Comparison of ENCODE assay signal across 24 mouse cellular contexts in genomic region chr7:71966015-71966414, GRCm38 (mm10).
A peak's percentile ranks its signal among the peaks of the same experiment; 100 is the strongest.
DNase-seq lines count a peak whose midpoint lies in the region; ATAC-seq and TF ChIP-seq lines count a peak whose summit lies in the region.
"Had no signal": no experiment of that assay in that cellular context is flagged by ENCODE, and none has a peak within 500 bp of the region (broad histone marks: within the 10 kb centered on the region; RNA-seq: fewer than 3 reads in every experiment).

No protein-coding gene starts in this region.

- H3K9me3 ChIP-seq in kidney, embryonic 15.5 days (replicated peaks), result no peaks in the 10 kb centered on the region
- H3K9me3 ChIP-seq in lung, embryonic 14.5 days (ENCODE audit: low read depth, low read length), result no peaks in the 10 kb centered on the region
- no peaks in the 10 kb centered on the region for H3K9me3 ChIP-seq in forebrain, postnatal 0 days (ENCODE audit: low read length)
- H3K9me3 ChIP-seq: embryonic facial prominence, embryonic 10.5 days; forebrain, embryonic 12.5 days; hindbrain, embryonic 15.5 days; intestine, embryonic 15.5 days; limb, embryonic 15.5 days; neural tube, embryonic 15.5 days had no signal

- no peaks in the 10 kb centered on the region for H3K27me3 ChIP-seq in kidney, embryonic 15.5 days
- H3K27me3 ChIP-seq in lung, embryonic 14.5 days (ENCODE audit: insufficient read depth, low read length), result no peaks in the 10 kb centered on the region
- H3K27me3 ChIP-seq in forebrain, postnatal 0 days (ENCODE audit: insufficient read depth, low read length), result no peaks in the 10 kb centered on the region
- H3K27me3 ChIP-seq: forebrain, embryonic 12.5 days; hindbrain, embryonic 15.5 days; intestine, embryonic 15.5 days; limb, embryonic 15.5 days; neural tube, embryonic 15.5 days had no signal

- TF ChIP-seq CTCF in lung, embryonic 14.5 days (IDR thresholded peaks at IDR 0.05; ENCODE audit: low read depth), result peak; percentile 47
- no peak for TF ChIP-seq CTCF in forebrain, postnatal 0 days (IDR thresholded peaks at IDR 0.05; ENCODE audit: low read depth)

- no peak overlapping the region for H3K4me3 ChIP-seq in kidney, embryonic 15.5 days (replicated peaks)
- H3K4me3 ChIP-seq in lung, embryonic 14.5 days (ENCODE audit: low read depth, low read length), result no peak overlapping the region
- no peak overlapping the region for H3K4me3 ChIP-seq in forebrain, postnatal 0 days (ENCODE audit: low read depth, low read length)
- H3K4me3 ChIP-seq: embryonic facial prominence, embryonic 10.5 days; forebrain, embryonic 12.5 days; hindbrain, embryonic 15.5 days; intestine, embryonic 15.5 days; limb, embryonic 15.5 days; neural tube, embryonic 15.5 days had no signal

- no peak overlapping the region for H3K9ac ChIP-seq in kidney, embryonic 15.5 days
- H3K9ac ChIP-seq in lung, embryonic 14.5 days, result no peak overlapping the region
- no peak overlapping the region for H3K9ac ChIP-seq in forebrain, postnatal 0 days
- H3K9ac ChIP-seq: forebrain, embryonic 12.5 days; hindbrain, embryonic 15.5 days; intestine, embryonic 15.5 days; limb, embryonic 15.5 days; neural tube, embryonic 15.5 days had no signal

- H3K4me1 ChIP-seq in kidney, embryonic 15.5 days, result peaks cover 4% of the 10 kb centered on the region; the same call in 1 of the 2 replicates
- no peaks in the 10 kb centered on the region for H3K4me1 ChIP-seq in lung, embryonic 14.5 days (ENCODE audit: insufficient read depth)
- H3K4me1 ChIP-seq in forebrain, postnatal 0 days (ENCODE audit: insufficient read depth), result peaks cover 4% of the 10 kb centered on the region
- H3K4me1 ChIP-seq: intestine, embryonic 15.5 days; limb, embryonic 15.5 days had no signal

- ATAC-seq in kidney, embryonic 15.5 days (replicated peaks; ENCODE audit: low FRiP score), result no peak
- ATAC-seq in lung, embryonic 14.5 days (ENCODE audit: insufficient read depth), result peak; percentile 71; the same call in 1 of the 2 replicates
- ATAC-seq in forebrain, postnatal 0 days, result no peak
- ATAC-seq: intestine, embryonic 15.5 days had no signal

- H3K36me3 ChIP-seq in kidney, embryonic 15.5 days, result no peaks in the 10 kb centered on the region
- H3K36me3 ChIP-seq in lung, embryonic 14.5 days (ENCODE audit: insufficient read depth), result no peaks in the 10 kb centered on the region
- no peaks in the 10 kb centered on the region for H3K36me3 ChIP-seq in forebrain, postnatal 0 days (ENCODE audit: insufficient read depth)
- H3K36me3 ChIP-seq: embryonic facial prominence, embryonic 10.5 days; forebrain, embryonic 12.5 days; G1E; hindbrain, embryonic 15.5 days; intestine, embryonic 15.5 days; limb, embryonic 15.5 days; neural tube, embryonic 15.5 days had no signal

- peak; percentile 7 for DNase-seq in adrenal gland, postnatal 14 days
- no peak for DNase-seq in adrenal gland, adult (ENCODE audit: inconsistent age in 2 of 2, low spot score in 1 of 2)
- DNase-seq in kidney, postnatal 25 days, result peak; percentile 10 to 40
- DNase-seq in lung, embryonic 14.5 days, result peak; percentile 59
- no peak for DNase-seq in lung, postnatal 25 days (ENCODE audit: low spot score)
- peak; percentile 28 for DNase-seq in lung, postnatal 10 days
- DNase-seq in forebrain, postnatal 0 days, result no peak
- DNase-seq: cerebellum, adult 18-20 months; cerebellum, postnatal 36 days; gastrocnemius, postnatal 14 days; heart, adult 18-20 months; heart, postnatal 4 days; midbrain, embryonic 14.5 days; right cerebral cortex, postnatal 14 days; spleen, adult 18-20 months; thymus, adult 2 months had no signal

- H3K4me2 ChIP-seq in kidney, embryonic 15.5 days, result no peak overlapping the region
- H3K4me2 ChIP-seq in lung, embryonic 14.5 days, result no peak overlapping the region
- no peak overlapping the region for H3K4me2 ChIP-seq in forebrain, postnatal 0 days (ENCODE audit: low read depth)
- H3K4me2 ChIP-seq: forebrain, embryonic 12.5 days; hindbrain, embryonic 15.5 days; intestine, embryonic 15.5 days; limb, embryonic 15.5 days; neural tube, embryonic 15.5 days had no signal

- H3K27ac ChIP-seq in kidney, embryonic 15.5 days, result no peak overlapping the region
- no peak overlapping the region for H3K27ac ChIP-seq in lung, embryonic 14.5 days (ENCODE audit: low read depth)
- no peak overlapping the region for H3K27ac ChIP-seq in forebrain, postnatal 0 days (ENCODE audit: low read depth, low read length)
- H3K27ac ChIP-seq: embryonic facial prominence, embryonic 10.5 days; forebrain, embryonic 12.5 days; hindbrain, embryonic 15.5 days; intestine, embryonic 15.5 days; limb, embryonic 15.5 days; neural tube, embryonic 15.5 days had no signal

- 75% methylated on average over 4 of the region's 4 CpGs for whole genome bisulfite sequencing in kidney, embryonic 15.5 days
- 59% methylated on average over 4 of the region's 4 CpGs for WGBS in lung, embryonic 14.5 days
- 87% methylated on average over 4 of the region's 4 CpGs for WGBS in forebrain, postnatal 0 days

Comparison
In these comparisons a context has a peak if more than half of its experiments do, and no peak if none do; other contexts are left out.
1. DNase-seq: peak in adrenal gland, postnatal 14 days (single experiment), kidney, postnatal 25 days (2 of 2), lung, embryonic 14.5 days (single experiment) and lung, postnatal 10 days (single experiment); none in adrenal gland, adult (0 of 2), lung, postnatal 25 days (single experiment) and forebrain, postnatal 0 days (single experiment).